In the genomic region with DNA sequence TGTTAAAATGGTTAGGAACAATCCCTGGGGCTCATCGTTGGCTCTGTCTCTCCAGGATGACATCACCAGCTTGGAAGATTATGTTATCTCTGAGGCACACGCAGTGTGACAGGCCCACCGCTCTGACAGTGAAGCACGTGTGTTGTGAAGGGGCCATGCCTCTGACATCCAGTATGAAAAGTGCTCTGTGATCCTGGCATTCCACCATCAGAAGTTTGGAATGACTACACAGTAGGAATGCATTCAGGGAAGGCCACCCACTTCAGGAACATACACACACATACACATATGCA, we compare ENCODE assay signal across 12 mouse cellular contexts. TPM values are rescaled to one million over a fixed set of nuclear protein-coding genes. Genes with fewer than 3 reads are reported as not detected.
A peak's percentile ranks its signal among the peaks of the same experiment; 100 is the strongest.
DNase-seq lines count a peak whose midpoint lies in the region; ATAC-seq and TF ChIP-seq lines count a peak whose summit lies in the region.
"Had no signal": no experiment of that assay in that cellular context is flagged by ENCODE, and none has a peak within 500 bp of the region (broad histone marks: within the 10 kb centered on the region; RNA-seq: fewer than 3 reads in every experiment).

No protein-coding gene starts in this region.

- no peaks in the 10 kb centered on the region for H3K4me1 ChIP-seq in limb, embryonic 14.5 days (ENCODE audit: control insufficient read depth, insufficient read depth, low read length)
- peaks cover 2% of the 10 kb centered on the region for H3K4me1 ChIP-seq in limb, embryonic 10.5 days
- 0 out of 2 replicates have a peak, but pooled peaks cover 8% of the 10 kb centered on the region for H3K4me1 ChIP-seq in intestine, embryonic 15.5 days (replicated peaks)

- no peak for ATAC-seq in limb, embryonic 14.5 days (ENCODE audit: low FRiP score, low read depth)
- ATAC-seq in intestine, embryonic 15.5 days = peak; percentile 67
- peak; percentile 85 for ATAC-seq in megakaryocyte-erythroid progenitor cell, adult 5-6 weeks (replicated peaks; ENCODE audit: low FRiP score, low TSS enrichment, poor library complexity, severe bottlenecking)
- ATAC-seq in cerebellum, adult (ENCODE audit: insufficient number of reproducible peaks, low FRiP score, low TSS enrichment) = no peak

- WGBS in limb, embryonic 14.5 days = 84% methylated on average over 4 of the region's 4 CpGs
- WGBS in limb, embryonic 10.5 days = 85% methylated on average over 4 of the region's 4 CpGs
- WGBS in intestine, embryonic 15.5 days = 43% methylated on average over 4 of the region's 4 CpGs

- no peak overlapping the region for H3K4me2 ChIP-seq in limb, embryonic 14.5 days (replicated peaks; ENCODE audit: low read depth, low read length, severe bottlenecking)
- no peak overlapping the region for H3K4me2 ChIP-seq in intestine, embryonic 15.5 days (replicated peaks)

- no peak for TF ChIP-seq POLR2A in limb, embryonic 14.5 days (IDR thresholded peaks at IDR 0.05; ENCODE audit: borderline replicate concordance, extremely low read depth, insufficient read depth, insufficient read length)

- H3K27me3 ChIP-seq in limb, embryonic 14.5 days (ENCODE audit: control insufficient read depth, insufficient read depth, low read length) = no peaks in the 10 kb centered on the region
- H3K27me3 ChIP-seq in limb, embryonic 10.5 days (ENCODE audit: low read depth, poor library complexity, severe bottlenecking) = no peaks in the 10 kb centered on the region
- no peaks in the 10 kb centered on the region for H3K27me3 ChIP-seq in intestine, embryonic 15.5 days (replicated peaks)

- peaks cover 27% of the 10 kb centered on the region for H3K36me3 ChIP-seq in limb, embryonic 14.5 days (ENCODE audit: control insufficient read depth, insufficient read depth, low read length)
- H3K36me3 ChIP-seq in limb, embryonic 10.5 days = peaks cover 34% of the 10 kb centered on the region
- 0 out of 2 replicates have a peak, but pooled peaks cover 8% of the 10 kb centered on the region for H3K36me3 ChIP-seq in intestine, embryonic 15.5 days

- H3K27ac ChIP-seq in limb, embryonic 14.5 days (replicated peaks; ENCODE audit: low read depth, low read length) = no peak overlapping the region
- no peak overlapping the region for H3K27ac ChIP-seq in limb, embryonic 10.5 days
- no peak overlapping the region for H3K27ac ChIP-seq in intestine, embryonic 15.5 days

- H3K9me3 ChIP-seq in limb, embryonic 14.5 days (ENCODE audit: control insufficient read depth, low read length) = no peaks in the 10 kb centered on the region
- no peaks in the 10 kb centered on the region for H3K9me3 ChIP-seq in limb, embryonic 10.5 days (replicated peaks)
- H3K9me3 ChIP-seq in intestine, embryonic 15.5 days = no peaks in the 10 kb centered on the region

- no peak overlapping the region for H3K9ac ChIP-seq in limb, embryonic 14.5 days (ENCODE audit: low read depth, low read length, severe bottlenecking)
- H3K9ac ChIP-seq in intestine, embryonic 15.5 days = no peak overlapping the region

- DNase-seq in adrenal gland, adult (ENCODE audit: inconsistent age in 2 of 2, low spot score in 1 of 2) = peak; percentile 31 to 66
- no peak for DNase-seq in adrenal gland, adult 8-10 months
- peak; percentile 11 for DNase-seq in limb, embryonic 14.5 days (ENCODE audit: low spot score)
- no peak for DNase-seq in limb, embryonic 10.5 days (ENCODE audit: low spot score)
- DNase-seq in left cerebral cortex, adult 11 months (ENCODE audit: low spot score) = no peak
- DNase-seq: cerebellum, postnatal 36 days; kidney, adult 18-20 months; spleen, adult 18-20 months; thymus, adult 2 months had no signal

- no peak overlapping the region for H3K4me3 ChIP-seq in limb, embryonic 14.5 days (replicated peaks; ENCODE audit: low read length)
- H3K4me3 ChIP-seq in limb, embryonic 10.5 days = no peak overlapping the region
- H3K4me3 ChIP-seq in intestine, embryonic 15.5 days (replicated peaks) = no peak overlapping the region

RNA-seq across cellular contexts. Expression of a gene that starts 49.8 kb away (rescaled TPM):
- 10 to 100 TPM; 55.7 to 60.5 (median 58.6) TPM for total RNA-seq in adrenal gland, adult 8-10 months (2022)
- polyA plus RNA-seq in limb, embryonic 14.5 days (2012; rRNA removed) = 55.4 and 61.7 TPM in 2 replicates
- polyA plus RNA-seq in limb, embryonic 14.5 days (2014; fragmentation: Nextera tagmentation; extraction: Ambion mirVana) = 26.9 and 32.7 TPM in 2 replicates
- 10.7 and 12.0 TPM in 2 replicates for polyA plus RNA-seq in limb, embryonic 10.5 days (2016; fragmentation: Nextera tagmentation; extraction: Ambion mirVana)
- polyA plus RNA-seq in intestine, embryonic 15.5 days (2015; fragmentation: Nextera tagmentation; extraction: Ambion mirVana) = 19.7 and 20.6 TPM in 2 replicates
- total RNA-seq in megakaryocyte-erythroid progenitor cell, adult 5-6 weeks (2014; fragmentation: Nextera tagmentation) = 59.1 and 69.6 TPM in 2 replicates
- 61.5 and 69.9 TPM in 2 replicates for total RNA-seq in megakaryocyte-erythroid progenitor cell, adult 5-6 weeks (2017)

Comparison
In these comparisons a context has a peak if more than half of its experiments do, and no peak if none do; other contexts are left out.
1. DNase-seq: peak in adrenal gland, adult (2 of 2) and limb, embryonic 14.5 days (single experiment); none in adrenal gland, adult 8-10 months (single experiment), limb, embryonic 10.5 days (single experiment) and left cerebral cortex, adult 11 months (single experiment).
2. ATAC-seq: peak in intestine, embryonic 15.5 days (single experiment) and megakaryocyte-erythroid progenitor cell, adult 5-6 weeks (single experiment); none in limb, embryonic 14.5 days (single experiment) and cerebellum, adult (single experiment).